Mouse (Mus musculus) gonadal fat pad, adult 2 months (tissue): ENCODE measurements around the gene Gm9922. TPM values are rescaled to one million over a fixed set of nuclear protein-coding genes. Genes with fewer than 3 reads are reported as not detected.

Experiments used
- DNase-seq: peaks from one replicate; pipeline ENCODE4 v3.0.0-alpha.2; 2012; ENCODE audit warnings: low read depth
- polyA plus RNA-seq: library from polyadenylated mRNA; depleted of rRNA; stranded (reverse); fragments of >200 nt; gene quantifications from 2 replicates; pipeline ENCODE4 v1.2.3, GENCODE M21; 2012; rRNA removed

Gm9922 gene
- polyA plus RNA-seq, result 1.3 and 1.9 TPM in 2 replicates

- no peak for DNase-seq
Measured at GRCm38 (mm10) chr14:101729237-101729971, at the start of gene Gm9922, which contains the start of gene Lmo7. Gene Gm9922 (minus strand): TSS chr14:101729814. Gene Lmo7 (plus strand): TSS chr14:101729957.

- no peak for DNase-seq
Measured at GRCm38 (mm10) chr14:101778426-101778825, 48.8 kb upstream of the Gm9922 start.

GRCm38 (mm10) chr14:101777129-101777493 is 47.5 kb upstream of the Gm9922 start:
- no peak for DNase-seq

GRCm38 (mm10) chr14:101776296-101777128 is 46.9 kb upstream of the Gm9922 start:
- DNase-seq, result no peak

- DNase-seq, result no peak
Measured at GRCm38 (mm10) chr14:101774631-101775030, 45.0 kb upstream of the Gm9922 start.

GRCm38 (mm10) chr14:101771756-101772155 is 42.1 kb upstream of the Gm9922 start:
- DNase-seq, result no peak

- DNase-seq, result no peak
Measured at GRCm38 (mm10) chr14:101771336-101771735, 41.7 kb upstream of the Gm9922 start.

- no peak for DNase-seq
Measured at GRCm38 (mm10) chr14:101763762-101764295, 34.2 kb upstream of the Gm9922 start.

- DNase-seq, result no peak
Measured at GRCm38 (mm10) chr14:101762267-101762666, 32.7 kb upstream of the Gm9922 start.

GRCm38 (mm10) chr14:101755425-101755824 is 25.8 kb upstream of the Gm9922 start:
- no peak for DNase-seq

- no peak for DNase-seq
Measured at GRCm38 (mm10) chr14:101750910-101751309, 21.3 kb upstream of the Gm9922 start.

- DNase-seq, result no peak
Measured at GRCm38 (mm10) chr14:101748436-101748835, 18.8 kb upstream of the Gm9922 start.

- DNase-seq, result no peak
Measured at GRCm38 (mm10) chr14:101747811-101748210, 18.2 kb upstream of the Gm9922 start.

- DNase-seq, result no peak
Measured at GRCm38 (mm10) chr14:101746635-101747034, 17.0 kb upstream of the Gm9922 start.

GRCm38 (mm10) chr14:101737501-101737900 is 7.9 kb upstream of the Gm9922 start:
- DNase-seq, result no peak

GRCm38 (mm10) chr14:101733542-101734303 is 4.1 kb upstream of the Gm9922 start:
- no peak for DNase-seq

GRCm38 (mm10) chr14:101729972-101730692 is 518 bp upstream of the Gm9922 start:
- DNase-seq, result no peak

- no peak for DNase-seq
Measured at GRCm38 (mm10) chr14:101714414-101714813, 15.2 kb downstream of the Gm9922 start.

GRCm38 (mm10) chr14:101707088-101707487 is 22.5 kb downstream of the Gm9922 start:
- no peak for DNase-seq

- DNase-seq, result no peak
Measured at GRCm38 (mm10) chr14:101704479-101704878, 25.1 kb downstream of the Gm9922 start.

- no peak for DNase-seq
Measured at GRCm38 (mm10) chr14:101688406-101688805, 41.2 kb downstream of the Gm9922 start.
